Mouse (Mus musculus): ENCODE measurements around the gene Nfatc4.

Gene Nfatc4

DNA sequence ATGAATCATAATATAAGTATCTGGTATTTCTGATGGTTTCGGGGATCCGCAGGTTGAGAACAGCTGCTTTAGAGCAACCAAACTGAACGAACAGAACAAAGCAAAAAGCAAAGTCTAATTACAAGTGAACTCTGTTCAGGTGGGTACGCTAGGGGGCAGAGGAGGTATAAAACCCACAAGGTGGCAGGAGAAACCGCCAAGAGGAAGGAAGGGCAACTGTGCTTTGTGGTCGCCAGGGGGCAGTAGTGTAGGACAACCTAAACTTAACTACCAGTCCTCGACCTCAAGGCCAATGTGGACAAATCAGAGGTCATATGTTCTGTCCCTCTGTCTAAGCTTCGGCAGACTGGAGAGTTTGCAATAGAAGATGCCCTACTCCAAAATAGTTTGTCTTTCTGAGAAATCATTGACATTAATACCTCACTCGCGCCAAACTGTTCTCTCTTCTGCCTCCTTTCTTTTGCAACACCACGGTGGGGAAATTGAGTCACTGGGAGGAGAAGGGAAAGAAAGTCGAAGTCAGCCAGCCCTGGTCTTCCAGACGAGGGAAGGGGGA, 431 bp upstream of the Nfatc4 start:
- DNase-seq (ENCODE audit: low spot score): peak; percentile 43

DNA sequence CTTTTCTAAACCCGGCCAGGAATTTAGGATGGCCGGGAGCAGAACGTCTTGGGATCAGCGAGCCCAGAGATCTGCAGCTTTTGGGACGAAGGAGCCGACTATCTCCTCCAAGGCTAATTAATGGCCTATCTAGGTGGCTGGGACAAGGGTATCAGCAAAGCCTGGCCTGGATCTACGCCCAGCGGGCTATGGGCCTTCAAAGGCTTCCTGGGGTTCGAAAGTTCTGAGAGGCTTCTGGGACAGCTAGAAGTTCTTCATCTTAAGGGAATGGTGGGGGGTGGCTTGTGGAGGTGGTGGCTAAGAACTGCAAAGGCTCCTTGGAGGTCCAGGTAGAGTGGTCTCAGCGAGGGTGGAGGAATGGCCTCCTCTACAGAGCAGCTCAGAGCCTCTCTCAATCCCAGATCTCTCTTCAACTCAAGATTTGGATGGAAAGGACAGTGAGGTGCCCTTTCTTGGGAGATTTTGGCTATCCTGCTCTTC, 1.1 kb downstream of the Nfatc4 start:
- DNase-seq (ENCODE audit: low spot score): no peak

DNA sequence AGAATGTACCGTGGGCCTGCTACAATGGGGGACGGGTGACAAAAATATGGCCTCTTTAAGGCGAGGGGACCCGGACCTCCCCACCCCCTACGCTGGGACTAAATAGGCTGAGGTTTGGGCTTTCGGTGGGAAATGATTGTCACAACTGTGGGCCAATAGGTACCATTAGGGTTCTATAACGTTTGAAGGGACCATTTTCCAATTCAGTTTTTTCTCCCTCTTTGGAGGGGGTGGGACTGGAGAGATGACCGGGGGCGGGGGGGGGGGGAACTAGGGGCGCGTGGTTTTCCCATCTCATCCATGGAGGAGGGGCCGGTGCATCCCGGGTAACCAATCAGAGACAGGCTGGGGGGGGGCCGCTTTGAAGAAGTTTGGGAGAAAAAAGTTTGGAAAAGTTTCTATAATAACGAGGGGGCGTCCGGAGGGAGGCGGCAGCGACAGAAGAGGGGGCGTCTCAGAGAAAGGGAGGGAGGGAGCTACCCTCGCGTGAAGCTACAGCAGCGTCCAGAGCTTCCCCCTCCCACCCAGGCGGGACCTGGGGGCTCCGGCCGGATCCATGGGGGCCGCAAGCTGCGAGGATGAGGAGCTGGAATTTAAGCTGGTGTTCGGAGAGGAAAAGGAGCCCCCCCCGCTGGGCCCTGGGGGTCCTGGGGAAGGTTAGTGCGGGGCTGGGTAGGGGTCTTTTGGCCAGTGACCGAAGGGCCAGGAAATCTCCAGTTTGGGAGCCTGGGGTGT, 1.7 kb downstream of the Nfatc4 start:
- no peak for DNase-seq (ENCODE audit: low spot score)

DNA sequence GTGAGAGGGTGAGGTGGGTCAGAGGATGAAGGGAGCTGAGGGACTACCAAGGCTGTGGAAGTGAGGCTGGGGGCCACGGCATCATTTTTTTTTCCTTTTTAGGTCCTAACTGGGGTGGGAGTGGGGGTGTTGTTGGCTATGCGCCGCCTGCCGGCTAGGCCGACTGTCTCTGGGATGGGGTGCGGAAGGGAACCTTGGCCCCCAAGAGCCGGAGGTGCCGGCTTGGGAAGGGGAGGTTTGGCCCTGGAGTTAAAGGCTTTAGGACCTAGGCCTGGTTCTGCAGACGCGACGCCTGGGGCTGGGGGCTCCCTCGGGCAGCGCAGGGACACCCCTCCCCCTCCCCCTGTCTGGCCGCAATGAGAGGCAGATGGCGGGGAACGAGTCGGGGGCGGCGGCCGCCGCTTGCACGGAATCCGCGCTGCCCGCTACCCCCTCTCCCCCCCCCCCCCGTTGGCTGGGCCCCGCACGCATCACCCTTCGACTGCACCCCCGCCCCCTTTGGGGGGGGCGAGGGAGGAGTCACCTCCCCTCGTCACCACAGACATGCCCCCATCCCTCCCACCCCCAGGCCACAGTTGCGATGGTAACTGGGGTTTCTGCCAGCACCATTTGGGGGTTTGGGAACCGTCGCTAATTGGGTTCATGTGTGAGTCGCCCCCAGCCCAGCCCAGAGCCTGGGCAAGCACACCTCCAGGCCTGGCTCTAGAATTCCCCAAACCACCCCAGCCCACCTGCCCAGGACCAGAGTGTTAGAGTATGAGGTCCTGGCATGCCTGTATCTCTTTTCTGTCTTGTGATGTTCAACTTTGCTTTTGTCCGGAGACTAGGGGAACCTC, 2.5 kb downstream of the Nfatc4 start:
- DNase-seq (ENCODE audit: low spot score): no peak

DNA sequence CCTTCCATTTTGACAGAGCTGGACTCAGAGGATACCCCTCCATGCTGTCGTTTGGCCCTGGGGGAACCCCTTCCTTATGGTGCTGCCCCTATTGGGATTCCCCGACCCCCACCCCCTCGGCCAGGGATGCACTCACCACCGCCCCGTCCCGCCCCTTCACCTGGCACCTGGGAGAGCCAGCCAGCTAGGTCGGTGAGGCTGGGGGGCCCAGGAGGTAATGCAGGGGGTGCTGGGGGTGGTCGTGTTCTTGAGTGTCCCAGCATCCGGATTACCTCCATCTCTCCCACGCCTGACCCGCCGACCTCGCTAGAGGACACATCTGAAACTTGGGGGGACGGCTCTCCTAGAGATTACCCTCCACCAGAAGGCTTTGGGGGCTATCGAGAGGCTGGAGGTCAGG, 3.2 kb downstream of the Nfatc4 start:
- DNase-seq (ENCODE audit: low spot score): no peak

DNA sequence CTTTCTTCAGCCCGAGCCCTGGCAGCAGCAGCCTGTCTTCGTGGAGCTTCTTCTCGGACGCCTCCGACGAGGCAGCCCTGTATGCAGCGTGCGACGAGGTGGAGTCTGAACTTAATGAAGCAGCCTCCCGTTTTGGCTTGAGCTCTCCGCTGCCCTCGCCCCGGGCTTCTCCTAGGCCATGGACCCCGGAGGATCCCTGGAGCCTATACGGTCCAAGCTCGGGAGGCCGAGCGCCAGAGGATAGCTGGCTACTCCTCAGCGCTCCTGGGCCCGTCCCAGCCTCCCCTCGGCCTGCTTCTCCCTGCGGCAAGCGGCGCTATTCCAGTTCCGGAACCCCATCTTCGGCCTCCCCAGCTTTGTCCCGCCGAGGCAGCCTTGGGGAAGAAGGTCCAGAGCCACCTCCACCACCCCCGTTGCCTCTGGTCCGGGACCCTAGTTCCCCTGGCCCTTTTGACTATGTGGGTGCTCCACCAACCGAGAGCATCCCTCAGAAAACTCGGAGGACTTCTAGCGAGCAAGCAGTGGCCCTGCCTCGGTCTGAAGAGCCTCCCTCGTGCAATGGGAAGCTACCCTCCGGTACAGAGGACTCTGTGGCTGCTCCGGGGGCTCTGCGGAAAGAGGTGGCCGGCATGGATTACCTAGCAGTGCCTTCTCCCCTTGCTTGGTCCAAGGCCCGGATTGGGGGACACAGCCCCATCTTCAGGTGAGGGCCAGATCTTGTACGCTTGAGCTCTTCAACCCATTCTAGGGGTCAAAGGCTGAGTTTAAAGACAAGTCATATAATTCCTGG, 3.8 kb downstream of the Nfatc4 start:
- DNase-seq (ENCODE audit: low spot score): no peak

DNA sequence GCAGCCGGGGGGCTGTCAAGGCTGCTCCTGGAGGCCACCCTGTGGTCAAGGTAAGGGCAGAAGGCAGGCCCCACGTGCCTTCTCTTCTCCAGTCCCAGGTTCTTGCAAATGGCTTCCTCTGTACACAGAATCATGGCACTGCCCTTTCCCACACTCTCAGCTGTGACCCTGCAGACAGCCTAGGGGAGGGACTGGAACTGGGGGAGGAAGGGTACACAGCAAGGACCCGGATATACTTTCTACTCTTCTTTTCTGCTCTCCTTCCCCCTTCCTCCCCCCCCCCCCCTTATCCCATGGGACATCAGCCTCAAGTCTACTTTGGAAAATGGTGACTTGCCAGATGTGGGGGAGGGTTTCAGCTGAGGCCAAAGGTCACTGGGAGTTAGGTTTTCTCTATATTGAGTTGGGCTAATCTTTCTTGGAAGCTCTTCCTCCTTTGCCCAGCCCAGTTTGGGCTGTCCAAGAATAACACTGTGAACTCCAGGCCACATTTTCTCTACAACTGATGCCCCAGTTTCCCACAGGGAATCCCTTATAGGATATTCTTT, 5.8 kb downstream of the Nfatc4 start:
- DNase-seq (ENCODE audit: low spot score): no peak

DNA sequence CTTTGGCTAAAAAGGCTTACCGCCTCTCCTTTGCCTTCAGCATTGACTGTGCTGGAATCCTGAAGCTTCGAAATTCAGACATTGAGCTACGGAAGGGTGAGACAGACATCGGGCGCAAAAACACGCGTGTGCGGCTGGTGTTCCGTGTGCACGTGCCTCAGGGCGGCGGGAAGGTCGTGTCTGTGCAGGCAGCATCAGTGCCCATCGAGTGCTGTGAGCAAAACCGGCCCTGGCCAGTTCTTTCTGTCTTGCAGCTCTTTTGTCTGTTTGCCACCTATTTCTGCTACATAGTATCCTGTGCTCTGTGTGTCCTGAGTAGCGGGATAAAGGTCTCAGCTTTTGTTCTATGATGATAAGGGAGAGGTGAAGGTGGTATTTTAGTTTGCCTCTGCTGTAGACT, 6.9 kb downstream of the Nfatc4 start:
- DNase-seq (ENCODE audit: low spot score): no peak

DNA sequence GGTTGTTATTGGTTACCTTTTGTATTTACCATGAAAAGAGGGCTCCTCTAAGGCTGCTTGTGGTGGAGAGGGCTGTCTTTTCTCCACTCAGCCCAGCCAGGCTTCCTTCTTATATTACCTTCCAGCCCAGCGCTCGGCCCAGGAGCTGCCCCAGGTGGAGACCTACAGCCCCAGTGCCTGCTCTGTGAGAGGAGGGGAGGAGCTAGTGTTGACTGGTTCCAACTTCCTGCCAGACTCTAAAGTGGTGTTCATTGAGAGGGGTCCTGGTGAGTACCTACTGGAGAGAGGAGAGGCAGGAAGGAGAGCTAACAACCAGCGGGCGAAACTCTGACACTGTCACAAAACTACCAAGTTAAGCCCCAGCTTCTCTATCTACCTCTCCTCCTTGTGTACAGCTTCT, 7.4 kb downstream of the Nfatc4 start:
- DNase-seq (ENCODE audit: low spot score): no peak

DNA sequence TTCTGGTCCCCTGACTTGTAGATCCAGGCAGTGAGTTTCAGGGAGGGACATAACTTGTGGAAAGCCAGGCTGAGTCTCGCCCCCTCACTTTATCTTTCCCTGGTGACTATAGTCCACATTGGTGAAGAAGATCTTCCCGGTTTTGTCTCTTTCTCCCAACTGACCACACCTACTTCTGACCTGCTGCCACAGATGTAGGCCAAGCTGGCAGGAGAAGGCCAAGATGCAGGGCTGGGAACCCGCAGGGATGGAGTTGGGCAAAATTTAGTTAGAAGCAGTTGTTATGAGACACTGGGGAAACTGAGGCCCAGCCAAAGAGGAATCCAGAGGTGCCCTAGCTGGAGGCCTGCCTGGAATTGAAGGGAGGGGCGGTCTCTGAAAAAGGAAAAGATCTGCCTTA, 10.2 kb downstream of the Nfatc4 start:
- no peak for DNase-seq (ENCODE audit: low spot score)

DNA sequence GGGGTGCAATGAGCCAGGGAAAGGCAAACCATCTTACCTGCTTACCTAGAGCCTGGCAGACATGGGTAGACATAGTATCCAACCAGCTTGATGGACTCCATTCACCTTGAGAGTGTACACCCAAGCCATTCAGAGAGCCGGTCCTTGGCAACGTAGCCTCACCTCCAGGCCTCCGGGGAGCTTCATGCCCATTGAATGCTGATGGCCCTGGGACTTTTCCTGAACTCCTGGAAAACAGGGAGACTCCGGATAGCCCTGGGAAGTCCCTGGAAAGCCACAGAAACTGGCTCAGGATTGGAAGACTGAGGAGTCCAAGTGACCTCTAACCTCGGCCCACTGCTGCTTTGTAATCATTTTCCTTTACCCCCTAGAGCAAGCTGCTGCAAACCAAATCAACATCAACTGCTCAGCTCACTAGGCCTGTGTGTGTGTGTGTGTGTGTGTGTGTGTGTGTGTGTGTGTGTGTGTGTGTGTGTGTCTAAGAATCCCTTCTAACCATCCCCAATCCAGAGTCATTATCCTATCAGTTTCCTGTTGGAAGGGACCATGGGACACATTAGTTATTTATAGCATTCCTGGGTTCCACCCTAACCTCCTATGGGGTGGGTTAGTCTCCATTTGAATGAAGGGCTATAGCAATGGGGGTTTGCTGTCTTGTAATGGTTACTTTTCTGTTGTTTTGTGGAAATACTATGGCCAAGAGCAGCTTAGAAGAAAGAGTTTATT, 12.0 kb downstream of the Nfatc4 start:
- DNase-seq (ENCODE audit: low spot score): no peak

DNA sequence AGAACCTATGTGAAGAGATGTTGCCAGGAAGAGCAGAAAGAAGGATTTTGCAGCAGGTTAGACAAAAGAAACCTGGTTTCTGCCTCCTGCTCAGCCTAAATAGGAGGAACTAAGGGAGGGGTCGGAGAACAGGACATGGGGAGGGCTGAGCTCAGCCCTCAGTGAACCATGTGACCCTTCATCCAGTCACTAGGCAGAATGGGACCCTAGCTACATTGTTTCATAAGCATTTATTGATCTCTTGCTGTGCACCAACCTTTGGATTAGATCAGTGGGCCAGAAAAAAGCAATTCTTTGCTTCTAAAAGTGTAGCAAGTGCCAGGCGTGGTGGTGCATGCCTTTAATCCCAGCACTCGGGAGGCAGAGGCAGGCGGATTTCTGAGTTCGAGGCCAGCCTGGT, 15.4 kb downstream of the Nfatc4 start:
- no peak for DNase-seq (ENCODE audit: low spot score)

DNA sequence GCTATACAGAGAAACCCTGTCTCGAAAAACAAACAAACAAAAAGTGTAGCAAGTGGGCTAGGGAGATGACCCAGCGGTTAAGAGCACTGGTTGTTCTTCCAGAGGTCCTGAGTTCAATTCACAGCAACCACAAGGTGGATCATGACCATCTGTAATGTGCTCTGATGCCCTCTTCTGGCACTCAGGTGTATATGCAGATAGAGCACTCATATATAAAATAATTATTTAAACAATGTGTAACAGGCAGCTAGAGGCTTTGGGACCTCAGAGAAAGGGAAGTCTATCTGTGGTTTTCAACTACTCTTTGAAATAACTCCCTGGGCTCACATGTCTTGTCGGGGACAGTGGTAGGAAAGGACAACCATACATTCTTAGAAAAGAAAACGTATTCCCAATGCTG, 15.8 kb downstream of the Nfatc4 start:
- no peak for DNase-seq (ENCODE audit: low spot score)

DNA sequence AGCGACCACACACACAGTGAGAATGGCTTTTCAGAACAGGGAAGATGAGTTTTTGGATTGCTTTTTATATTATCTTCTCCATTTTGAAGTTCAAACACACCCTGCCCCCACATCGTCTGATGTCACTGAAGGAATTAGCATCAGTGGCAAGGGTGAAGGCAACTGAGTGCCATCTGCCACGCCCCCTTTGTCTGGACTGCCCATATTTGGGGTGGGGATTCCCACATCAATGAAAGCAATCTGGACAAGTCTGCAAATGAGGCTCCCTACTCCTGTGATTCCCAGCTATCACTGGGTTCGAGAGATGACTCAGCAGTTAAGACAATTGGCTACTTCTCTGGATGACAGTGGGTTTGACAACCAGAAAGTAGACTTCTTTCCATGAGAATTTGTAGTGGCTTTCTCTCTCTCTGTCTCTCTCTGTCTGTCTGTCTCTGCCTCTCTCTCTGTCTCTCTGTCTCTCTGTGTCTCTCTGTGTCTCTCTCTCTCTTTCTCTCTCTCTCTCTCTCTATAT, 18.0 kb downstream of the Nfatc4 start:
- no peak for DNase-seq (ENCODE audit: low spot score)

DNA sequence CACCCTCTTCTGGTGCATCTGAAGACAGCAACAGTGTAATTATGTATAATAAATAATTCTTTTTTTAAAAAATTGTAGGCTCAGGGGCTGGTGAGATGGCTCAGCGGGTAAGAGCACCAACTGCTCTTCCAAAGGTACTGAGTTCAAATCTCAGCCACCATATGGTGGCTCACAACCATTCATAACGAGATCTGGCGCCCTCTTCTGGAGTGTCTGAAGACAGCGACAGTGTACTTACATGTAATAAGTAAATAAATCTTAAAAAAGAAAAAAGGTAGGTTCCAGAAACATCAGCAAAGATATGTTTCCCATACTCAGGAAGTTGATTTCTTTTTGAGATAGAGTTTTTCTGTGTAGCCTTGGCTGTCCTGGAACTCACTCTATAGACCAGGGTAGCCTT, 19.9 kb downstream of the Nfatc4 start:
- DNase-seq (ENCODE audit: low spot score): no peak

DNA sequence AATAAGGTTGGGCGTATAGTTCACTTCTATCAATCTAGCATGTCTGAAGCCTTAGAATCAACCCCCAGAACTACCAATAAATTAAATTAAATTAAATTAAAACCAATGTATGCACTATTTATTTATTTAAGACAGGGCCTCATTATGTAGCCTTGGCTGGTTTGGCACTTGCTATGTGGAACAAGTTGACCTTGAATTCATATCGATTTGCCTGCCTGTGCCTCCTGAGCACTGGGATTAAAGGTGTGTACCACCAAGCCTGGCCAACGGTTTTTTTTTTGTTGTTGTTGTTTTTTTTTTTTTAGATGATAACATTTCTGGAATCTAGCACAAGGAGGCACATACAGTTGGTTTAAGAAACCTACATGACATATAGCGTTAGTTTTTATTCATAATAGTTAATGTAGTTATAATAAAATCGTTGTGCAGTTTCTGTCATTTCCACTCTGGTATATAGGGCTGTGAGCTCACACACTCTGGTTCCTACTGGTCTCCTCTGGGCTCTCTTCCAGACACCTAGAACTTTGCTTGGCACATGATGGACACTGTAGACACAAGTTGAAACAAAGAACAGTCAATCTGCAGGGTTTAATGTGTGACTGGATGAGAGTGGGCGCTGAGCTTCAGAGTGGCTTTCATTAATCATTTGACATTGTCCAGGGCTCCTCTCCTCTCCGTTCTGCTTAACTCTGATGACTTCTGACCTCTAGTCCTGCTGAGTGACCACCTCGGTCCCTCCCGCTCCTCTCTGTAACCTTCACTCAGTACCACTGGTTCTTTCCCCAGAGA, 22.8 kb downstream of the Nfatc4 start:
- no peak for DNase-seq (ENCODE audit: low spot score)

DNA sequence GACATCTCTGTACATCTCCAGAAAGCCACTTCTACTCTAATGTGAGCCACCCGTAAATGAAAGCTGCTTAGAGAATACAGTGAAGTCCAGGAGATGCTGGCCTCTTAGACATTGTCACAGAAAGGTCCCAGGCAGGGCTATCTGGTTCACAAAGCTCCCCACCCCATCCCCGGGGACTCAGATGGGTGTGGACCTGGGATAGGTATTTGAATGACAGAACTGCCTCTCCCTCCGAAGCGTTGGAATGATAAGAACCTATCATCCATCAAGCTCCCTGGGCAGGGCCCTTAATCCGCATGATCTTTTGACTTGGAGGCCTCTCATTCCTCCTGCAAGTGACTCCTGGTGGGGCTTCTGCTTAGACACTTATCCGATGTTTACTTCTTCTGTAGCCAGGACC, 27.9 kb downstream of the Nfatc4 start:
- no peak for DNase-seq (ENCODE audit: low spot score)

DNA sequence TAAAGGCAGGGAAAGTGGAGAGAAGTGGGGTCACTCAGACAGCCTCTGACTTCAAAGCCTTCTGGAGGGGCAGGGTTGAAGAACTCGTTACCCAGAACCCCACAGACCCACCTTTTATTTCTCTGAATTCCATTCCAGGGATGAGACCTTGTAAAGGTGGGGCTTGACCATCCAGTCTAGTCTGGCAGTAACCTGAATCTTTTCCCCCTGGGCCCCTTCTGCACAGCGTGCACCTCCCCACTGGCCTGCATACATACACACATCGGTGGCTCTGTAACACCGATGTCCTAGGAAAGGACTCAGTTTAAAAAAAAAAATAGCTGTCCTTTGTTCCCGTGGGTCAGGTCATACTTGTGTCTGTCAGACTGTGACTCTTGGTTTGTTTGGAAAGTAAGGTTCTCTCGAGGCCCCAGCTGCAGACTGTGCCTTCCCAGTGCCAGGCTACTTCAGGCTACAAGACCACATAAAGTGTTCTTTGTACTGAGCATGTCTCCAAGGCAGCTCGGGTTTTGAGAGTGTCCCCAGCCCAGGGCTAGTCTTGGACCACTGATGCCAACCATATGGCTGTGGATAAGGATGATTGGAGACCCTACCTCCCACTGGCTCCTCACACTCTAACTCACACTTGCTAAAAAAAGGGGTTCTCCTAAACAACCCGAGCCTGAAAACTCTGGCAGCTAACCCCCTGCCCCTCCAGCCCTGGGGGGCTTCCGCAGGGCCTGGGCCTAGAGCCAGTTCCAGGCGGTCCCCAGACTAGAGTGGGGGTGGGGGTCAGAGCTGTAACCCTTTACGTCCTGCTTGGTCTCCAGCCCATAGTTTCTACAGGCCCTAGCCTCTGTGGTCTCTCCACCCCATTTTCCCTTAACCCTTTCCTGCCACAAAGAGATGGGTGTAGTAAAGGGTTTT, 30.0 kb downstream of the Nfatc4 start:
- no peak for DNase-seq (ENCODE audit: low spot score)

DNA sequence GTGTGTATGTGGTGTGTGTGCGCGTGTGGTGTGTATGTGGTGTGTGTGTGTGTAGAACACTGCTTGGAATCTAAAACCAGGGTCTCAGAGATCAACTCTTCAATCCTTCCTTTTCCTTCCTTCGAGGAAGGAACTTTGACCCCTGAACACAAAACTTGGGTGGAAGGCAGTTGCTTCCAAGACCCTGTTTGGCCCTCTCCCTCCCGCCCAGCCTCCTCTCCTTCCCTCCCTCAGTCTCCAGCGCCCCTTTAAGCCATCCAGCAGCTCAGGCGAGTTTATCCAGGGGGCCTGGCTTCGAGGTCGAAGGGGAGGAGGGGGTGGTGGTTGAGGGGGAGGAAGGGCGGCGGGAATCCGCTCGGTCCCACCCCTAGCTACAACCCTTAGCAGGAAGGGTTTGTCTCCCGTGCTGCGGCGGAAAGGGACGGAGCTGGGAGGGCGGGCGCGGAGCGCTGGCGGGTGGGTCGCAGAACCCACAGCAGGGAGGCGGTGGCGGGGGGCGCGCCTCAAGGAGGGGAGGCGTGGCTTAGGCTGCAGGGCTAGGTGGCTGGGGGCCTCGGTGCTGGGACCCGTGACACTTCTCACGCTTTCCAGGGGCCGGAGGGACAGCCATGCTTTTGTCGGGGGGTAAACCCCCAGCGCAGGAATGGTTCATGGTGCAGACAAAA, 30.8 kb downstream of the Nfatc4 start, which contains the start of gene Nynrin:
Gene Nynrin (plus strand): TSS at position 390 of the 665 bp plus-strand sequence.
- no peak for DNase-seq (ENCODE audit: low spot score)
